Mouse (Mus musculus) B cell, adult (primary cell): ENCODE measurements around the gene 4930503E14Rik. TPM values are rescaled to one million over a fixed set of nuclear protein-coding genes. Genes with fewer than 3 reads are reported as not detected.

Experiments used
- total RNA-seq: library from RNA; stranded (reverse); gene quantifications from 4 replicates; pipeline ENCODE4 v1.2.4, GENCODE M21; 2023; ENCODE audit not compliant: inconsistent age

Gene 4930503E14Rik
- total RNA-seq: not detected in 4 replicates

GRCm38 (mm10) chr14:44213154-44213553 is at the start of gene 4930503E14Rik:
TSS of gene 4930503E14Rik (minus strand) at chr14:44213254.

DNA sequence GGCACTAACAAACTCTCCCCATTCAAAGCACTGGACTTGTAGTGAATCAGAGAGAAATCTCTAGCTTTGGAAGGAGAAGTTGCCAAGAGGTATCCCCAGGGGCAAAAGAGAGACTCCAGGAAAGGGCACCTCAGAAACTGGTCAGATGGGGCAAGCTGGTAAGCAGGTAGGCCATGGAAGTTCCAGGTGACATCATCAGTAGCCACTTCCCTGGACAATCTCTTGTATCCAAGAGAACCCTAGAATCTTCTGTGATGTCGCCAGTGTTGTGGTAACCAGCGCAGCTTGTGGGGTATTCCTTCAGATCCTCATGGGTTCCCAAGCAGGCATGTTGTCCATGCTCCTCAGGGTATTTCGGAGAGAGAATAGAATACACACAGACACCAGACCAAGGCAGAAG is 15.7 kb downstream of the 4930503E14Rik start, which contains the start of gene Gm8212:
TSS of gene Gm8212 (plus strand) at position 301 of the 400 bp plus-strand sequence.

GRCm38 (mm10) chr14:44123551-44123950 is 89.5 kb downstream of the 4930503E14Rik start, which contains the start of gene Gm3327:
TSS of gene Gm3327 (plus strand) at chr14:44123851.

Other genes starting within 250 kb of the 4930503E14Rik start
- not detected in 4 replicates for gene Ang6, start 211.0 kb downstream of the 4930503E14Rik start, total RNA-seq
- gene Ear2, start 110.6 kb downstream of the 4930503E14Rik start, total RNA-seq: 0.77 to 1.6 TPM in 2 of 4 replicates, not detected in the others
- gene Gm3327, start 89.4 kb downstream of the 4930503E14Rik start, total RNA-seq: not detected in 4 replicates
- not detected in 4 replicates for gene Gm8212, start 15.6 kb downstream of the 4930503E14Rik start, total RNA-seq
- not detected in 4 replicates for gene Gm8220, start 72.3 kb upstream of the 4930503E14Rik start, total RNA-seq
- not detected in 4 replicates for gene Gm5930, start 125.3 kb upstream of the 4930503E14Rik start, total RNA-seq
- not detected in 4 replicates for gene Gm8229, start 152.1 kb upstream of the 4930503E14Rik start, total RNA-seq
- gene Gm3371, start 197.4 kb upstream of the 4930503E14Rik start, total RNA-seq: not detected in 4 replicates
- gene Gm8232, start 220.4 kb upstream of the 4930503E14Rik start, total RNA-seq: not detected in 4 replicates